Comparison of ENCODE assay signal across 8 mouse cellular contexts in genomic region chr6:51580040-51580680, GRCm38 (mm10). TPM values are rescaled to one million over a fixed set of nuclear protein-coding genes. Genes with fewer than 3 reads are reported as not detected.
DNase-seq lines count a peak whose midpoint lies in the region; ATAC-seq and TF ChIP-seq lines count a peak whose summit lies in the region.

No protein-coding gene starts in this region.

- H3K36me3 ChIP-seq in heart, embryonic 12.5 days: peaks cover 16% of the 10 kb centered on the region
- no peaks in the 10 kb centered on the region for H3K36me3 ChIP-seq in kidney, embryonic 16.5 days (ENCODE audit: insufficient read depth, low read length)

- no peak overlapping the region for H3K9ac ChIP-seq in heart, embryonic 12.5 days
- no peak overlapping the region for H3K9ac ChIP-seq in kidney, embryonic 16.5 days (replicated peaks; ENCODE audit: low read length)

- no peak overlapping the region for H3K4me2 ChIP-seq in heart, embryonic 12.5 days
- H3K4me2 ChIP-seq in kidney, embryonic 16.5 days (replicated peaks; ENCODE audit: low read depth, low read length): no peak overlapping the region

- H3K27ac ChIP-seq in embryonic fibroblast, embryonic 13.5 days (ENCODE audit: insufficient read depth, low read length): no peak overlapping the region
- no peak overlapping the region for H3K27ac ChIP-seq in heart, embryonic 12.5 days (ENCODE audit: poor library complexity, severe bottlenecking)
- no peak overlapping the region for H3K27ac ChIP-seq in kidney, embryonic 16.5 days (ENCODE audit: low read length)

- no peaks in the 10 kb centered on the region for H3K9me3 ChIP-seq in heart, embryonic 12.5 days (replicated peaks)
- H3K9me3 ChIP-seq in kidney, embryonic 16.5 days (ENCODE audit: low read length): no peaks in the 10 kb centered on the region

- no peak for TF ChIP-seq POLR2A in embryonic fibroblast, embryonic 13.5 days (IDR thresholded peaks at IDR 0.05; ENCODE audit: low read depth, low read length)

- TF ChIP-seq CTCF in embryonic fibroblast, embryonic 13.5 days (IDR thresholded peaks at IDR 0.05; ENCODE audit: borderline replicate concordance, insufficient read depth, low read length): peak; percentile 76; the same call in 1 of the 2 replicates

- no peaks in the 10 kb centered on the region for H3K27me3 ChIP-seq in heart, embryonic 12.5 days (replicated peaks)
- H3K27me3 ChIP-seq in kidney, embryonic 16.5 days (ENCODE audit: insufficient read depth, low read length): no peaks in the 10 kb centered on the region

- no peaks in the 10 kb centered on the region for H3K4me1 ChIP-seq in embryonic fibroblast, embryonic 13.5 days (ENCODE audit: control insufficient read depth, insufficient read depth, low read length)
- H3K4me1 ChIP-seq in heart, embryonic 12.5 days (replicated peaks): no peaks in the 10 kb centered on the region
- H3K4me1 ChIP-seq in kidney, embryonic 16.5 days (ENCODE audit: insufficient read depth, low read length): no peaks in the 10 kb centered on the region

- 22% methylated on average over 18 of the region's 18 CpGs for WGBS in heart, embryonic 12.5 days
- WGBS in kidney, embryonic 16.5 days: 28% methylated on average over 18 of the region's 18 CpGs

- H3K4me3 ChIP-seq in embryonic fibroblast, embryonic 13.5 days (ENCODE audit: insufficient read depth, low read length): no peak overlapping the region
- H3K4me3 ChIP-seq in heart, embryonic 12.5 days: no peak overlapping the region
- no peak overlapping the region for H3K4me3 ChIP-seq in kidney, embryonic 16.5 days (ENCODE audit: low read length)

- DNase-seq in CD4-positive helper T cell, adult 2 months (ENCODE audit: low read depth, low spot score): peak; percentile 76
- DNase-seq in brain, adult 2 months (ENCODE audit: low read depth, low spot score): peak; percentile 93
- peak; percentile 79 for DNase-seq in liver
- DNase-seq in naive thymus-derived CD4-positive, alpha-beta T cell, adult 2 months (ENCODE audit: low read depth): peak; percentile 89
- peak; percentile 70 to 90 for DNase-seq in spleen, postnatal 4 days (ENCODE audit: low spot score in 2 of 2)

- peak; percentile 81; the same call in 1 of the 2 replicates for ATAC-seq in heart, embryonic 12.5 days (ENCODE audit: insufficient number of reproducible peaks, low FRiP score)
- ATAC-seq in kidney, embryonic 16.5 days (ENCODE audit: low FRiP score, low TSS enrichment): peak; percentile 91

RNA-seq across cellular contexts. Expression of gene Snx10, which starts 56.5 kb away (rescaled TPM):
- 25.0 and 27.5 TPM in 2 replicates for polyA plus RNA-seq in embryonic fibroblast, embryonic 13.5 days (2011; ENCODE audit: insufficient read length, low read depth, missing spikeins)
- 21.4 and 23.7 TPM in 2 replicates for polyA plus RNA-seq in heart, embryonic 12.5 days (2016; fragmentation: Nextera tagmentation; extraction: Ambion mirVana)
- polyA plus RNA-seq in kidney, embryonic 16.5 days (2015; fragmentation: Nextera tagmentation; extraction: Ambion mirVana): 16.1 and 16.7 TPM in 2 replicates
